Mouse (Mus musculus): ENCODE measurements at regions not wholly inside any gene's neighbourhood (a gene's known extent, or its start where the extent isn't known, plus 50 kb on each side); places are given as distances from the start of the nearest gene placed in this dataset.

DNA sequence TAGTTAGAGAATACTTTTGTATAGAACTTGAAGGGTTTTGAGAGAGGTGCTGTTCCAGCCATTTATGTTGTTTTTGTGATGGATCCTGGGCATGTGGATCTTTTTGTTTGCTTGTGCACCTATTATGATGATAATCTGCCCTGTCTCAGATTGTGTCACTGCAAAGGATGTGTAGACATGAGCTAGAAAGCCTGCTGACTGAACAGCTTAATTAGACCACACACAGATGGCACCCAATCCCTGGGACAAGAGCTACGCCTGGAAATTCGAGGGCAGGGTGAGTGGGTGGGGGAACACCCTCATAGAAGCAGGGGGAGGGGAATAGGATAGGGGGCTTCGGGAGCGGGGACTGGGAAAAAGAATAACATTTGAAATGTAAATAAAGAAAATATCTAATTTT is 378.3 kb downstream of the Ostf1 start:
- 79% methylated on average over 4 of the region's 4 CpGs for WGBS
- Histone ChIP-seq H3K4me3 (ENCODE audit: low read depth, low read length) (no peak overlapping the region), H3K9ac (ENCODE audit: low read length) (no peak overlapping the region), H3K4me2 (ENCODE audit: low read depth) (no peak overlapping the region), H3K27ac (ENCODE audit: low read depth, low read length) (no peak overlapping the region), H3K4me1 (ENCODE audit: control insufficient read depth, insufficient read depth, low read length) (no peaks in the 10 kb centered on the region), H3K36me3 (ENCODE audit: control insufficient read depth, insufficient read depth, low read length) (no peaks in the 10 kb centered on the region), H3K27me3 (ENCODE audit: control insufficient read depth, insufficient read depth, low read length) (no peaks in the 10 kb centered on the region), H3K9me3 (ENCODE audit: control insufficient read depth, low read length) (no peaks in the 10 kb centered on the region)
- no peak for ATAC-seq (ENCODE audit: insufficient read depth, low FRiP score, low TSS enrichment)
- no peak for DNase-seq (ENCODE audit: low spot score)

All from neural tube, embryonic 11.5 days (tissue).